Mouse (Mus musculus) hindbrain, embryonic 16.5 days (tissue): ENCODE data around the gene Inppl1. TPM values are rescaled to one million over a fixed set of nuclear protein-coding genes. Genes with fewer than 3 reads are reported as not detected.

Experiments used
- ATAC-seq: fragments of 200-750 bp; cut with Nextera tagmentation; 2 replicates; pipeline ENCODE4 v1.8.0; 2017; ENCODE audit warnings: moderate TSS enrichment, moderate library complexity
- H3K27ac ChIP-seq: fragments of 300-500 bp; sonication (generic); 2 replicates; pipeline ENCODE4 v1.5.1; 2014; ENCODE audit warnings: low read depth, mild to moderate bottlenecking, control low read depth, low read length, moderate library complexity
- H3K27me3 ChIP-seq: fragments of 300-500 bp; sonication (generic); replicated peaks from 2 replicates; pipeline ENCODE4 v1.6.1; 2014; ENCODE audit warnings: low read length; ENCODE audit not compliant: control insufficient read depth, insufficient read depth
- H3K36me3 ChIP-seq: fragments of 300-500 bp; sonication (generic); 2 replicates; pipeline ENCODE4 v1.6.1; 2014; ENCODE audit warnings: mild to moderate bottlenecking, low read length, moderate library complexity, mixed read lengths; ENCODE audit not compliant: control insufficient read depth, insufficient read depth
- H3K4me1 ChIP-seq: fragments of 300-500 bp; sonication (generic); 2 replicates; pipeline ENCODE4 v1.6.1; 2014; ENCODE audit warnings: low read depth, low read length; ENCODE audit not compliant: control insufficient read depth, insufficient read depth
- H3K4me2 ChIP-seq: fragments of 300-500 bp; sonication (generic); 2 replicates; pipeline ENCODE4 v1.6.1; 2014; ENCODE audit warnings: mild to moderate bottlenecking, low read length, control low read depth, moderate library complexity
- H3K4me3 ChIP-seq: fragments of 300-500 bp; sonication (generic); 2 replicates; pipeline ENCODE4 v1.5.1; 2014; ENCODE audit warnings: mild to moderate bottlenecking, low read length, control low read depth, moderate library complexity
- H3K9ac ChIP-seq: fragments of 300-500 bp; sonication (generic); 2 replicates; pipeline ENCODE4 v1.6.1; 2014; ENCODE audit warnings: low read depth, mild to moderate bottlenecking, control low read depth, low read length, moderate library complexity
- H3K9me3 ChIP-seq: fragments of 300-500 bp; sonication (generic); 2 replicates; pipeline ENCODE4 v1.6.1; 2014; ENCODE audit warnings: mild to moderate bottlenecking, low read length, moderate library complexity; ENCODE audit not compliant: control insufficient read depth
- WGBS: fragments of 180-500 bp; shearing (Covaris S2); extraction: QIAGEN DNeasy Blood & Tissue Kit; methylation state at CpG from one replicate; pipeline ENCODE4 v1.1.7; 2014; 5-methylcytosine and 5-hydroxymethylcytosine counted together
- polyA plus RNA-seq: library from polyadenylated mRNA; unstranded; fragments of >200 nt; fragmentation: Nextera tagmentation; extraction: Ambion mirVana; gene quantifications from 2 replicates; pipeline ENCODE4 v1.2.1, GENCODE M21; 2015

Inppl1 gene
- polyA plus RNA-seq, 1 experiment from 2014 or later: 14.3 TPM

DNA sequence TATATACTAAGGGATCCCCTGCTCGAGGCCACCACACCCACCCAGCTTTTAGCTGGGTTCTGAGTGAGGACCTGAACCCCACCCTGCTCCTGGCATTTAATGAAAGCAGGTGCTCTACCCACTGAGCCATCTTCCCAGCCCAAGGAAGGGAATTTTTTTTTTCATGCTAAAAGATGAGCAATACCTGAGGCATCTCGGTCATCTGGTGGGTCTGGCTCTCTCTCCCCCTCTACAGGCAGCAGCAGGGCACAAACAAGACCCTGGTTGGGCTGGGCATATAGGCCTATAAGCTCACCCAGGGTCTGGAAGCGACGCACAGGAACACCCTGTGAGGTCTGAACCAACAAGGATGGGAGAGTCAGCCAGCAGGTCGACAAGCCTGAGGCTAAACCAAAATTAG is 4.7 kb downstream of the Inppl1 start:
- Histone ChIP-seq H3K9ac (no peak overlapping the region), H3K4me3 (no peak overlapping the region), H3K9me3 (no peaks in the 10 kb centered on the region), H3K36me3 (peaks cover 7% of the 10 kb centered on the region; the same call in 1 of the 2 replicates), H3K27ac (no peak overlapping the region), H3K4me2 (no peak overlapping the region), H3K4me1 (peaks cover 21% of the 10 kb centered on the region), H3K27me3 (no peaks in the 10 kb centered on the region)
- 67% methylated on average over 5 of the region's 5 CpGs for WGBS
- no peak for ATAC-seq

DNA sequence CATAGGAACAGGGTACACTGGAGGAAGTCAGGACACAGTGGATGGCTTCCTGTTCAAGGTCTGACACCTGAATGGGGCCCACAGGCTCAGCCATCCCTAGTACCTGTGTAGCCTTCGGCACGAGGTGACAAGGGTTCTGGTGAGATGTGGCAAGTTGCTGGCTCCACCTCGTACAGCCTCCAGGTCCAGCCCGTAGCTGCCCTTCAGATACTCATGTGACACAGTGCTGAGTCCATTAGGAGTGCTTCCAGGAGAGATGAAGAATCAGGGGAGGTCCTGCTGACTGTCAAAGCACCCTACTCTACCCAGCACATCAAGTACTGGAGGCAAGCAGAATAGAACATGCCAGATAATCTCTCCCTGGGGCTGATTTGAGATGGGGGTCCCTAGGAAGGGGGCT is 5.7 kb downstream of the Inppl1 start:
- Histone ChIP-seq H3K4me2 (no peak overlapping the region), H3K4me1 (peaks cover 19% of the 10 kb centered on the region), H3K36me3 (peaks cover 10% of the 10 kb centered on the region; the same call in 1 of the 2 replicates), H3K27ac (no peak overlapping the region), H3K4me3 (no peak overlapping the region), H3K27me3 (no peaks in the 10 kb centered on the region), H3K9ac (no peak overlapping the region), H3K9me3 (no peaks in the 10 kb centered on the region)
- ATAC-seq: no peak
- 94% methylated on average over 4 of the region's 4 CpGs for whole genome bisulfite sequencing

DNA sequence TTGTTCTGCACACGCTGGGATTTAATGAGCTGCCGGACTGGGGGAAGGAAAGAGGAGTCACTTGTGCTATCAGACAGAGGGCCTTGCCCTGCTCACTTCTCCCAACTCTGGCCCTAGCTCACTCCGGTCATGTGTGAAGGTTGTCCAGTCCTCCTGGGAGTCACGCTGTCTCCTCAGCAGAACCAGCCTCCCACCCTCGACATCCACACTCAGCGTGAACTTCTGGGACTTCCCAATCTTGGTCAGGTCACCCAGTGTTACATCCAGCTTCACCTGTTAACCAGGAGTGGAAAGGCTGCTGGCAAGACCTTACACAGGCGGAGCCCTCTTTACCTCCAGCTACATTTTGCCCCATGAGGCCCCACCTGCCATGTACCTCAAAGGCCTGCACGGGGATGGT is 6.6 kb downstream of the Inppl1 start:
- peaks cover 10% of the 10 kb centered on the region; the same call in 1 of the 2 replicates for H3K36me3 ChIP-seq
- H3K9me3 ChIP-seq: no peaks in the 10 kb centered on the region
- ATAC-seq: no peak
- no peak overlapping the region for H3K27ac ChIP-seq
- H3K4me2 ChIP-seq: no peak overlapping the region
- H3K4me3 ChIP-seq: no peak overlapping the region
- H3K27me3 ChIP-seq: no peaks in the 10 kb centered on the region
- WGBS: 91% methylated on average over 8 of the region's 8 CpGs
- H3K4me1 ChIP-seq: peaks cover 10% of the 10 kb centered on the region
- no peak overlapping the region for H3K9ac ChIP-seq

DNA sequence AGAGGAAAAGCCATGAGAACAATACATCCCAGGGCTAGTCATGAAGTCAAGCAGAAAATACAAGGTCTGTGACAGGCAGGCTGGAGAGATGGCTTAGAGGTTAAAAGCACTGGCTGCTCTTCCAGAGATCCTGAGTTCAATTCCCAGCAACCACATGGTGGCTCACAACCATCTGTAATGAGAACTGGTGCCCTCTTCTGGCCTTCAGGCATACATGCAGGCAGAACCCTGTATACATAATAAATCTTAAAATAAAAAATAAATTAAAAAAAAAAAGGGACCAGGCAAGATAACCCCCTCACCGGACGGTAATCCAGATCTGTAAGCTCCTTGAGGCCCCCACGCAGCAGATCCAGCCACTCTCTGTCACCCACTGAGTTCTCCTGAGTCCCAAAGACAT is 7.7 kb downstream of the Inppl1 start:
- H3K36me3 ChIP-seq: peaks cover 10% of the 10 kb centered on the region; the same call in 1 of the 2 replicates
- no peaks in the 10 kb centered on the region for H3K27me3 ChIP-seq
- H3K4me1 ChIP-seq: peaks cover 6% of the 10 kb centered on the region
- 90% methylated on average over 3 of the region's 3 CpGs for WGBS
- no peak for ATAC-seq
- H3K4me3 ChIP-seq: no peak overlapping the region
- no peak overlapping the region for H3K4me2 ChIP-seq
- no peak overlapping the region for H3K9ac ChIP-seq
- no peak overlapping the region for H3K27ac ChIP-seq
- H3K9me3 ChIP-seq: no peaks in the 10 kb centered on the region

DNA sequence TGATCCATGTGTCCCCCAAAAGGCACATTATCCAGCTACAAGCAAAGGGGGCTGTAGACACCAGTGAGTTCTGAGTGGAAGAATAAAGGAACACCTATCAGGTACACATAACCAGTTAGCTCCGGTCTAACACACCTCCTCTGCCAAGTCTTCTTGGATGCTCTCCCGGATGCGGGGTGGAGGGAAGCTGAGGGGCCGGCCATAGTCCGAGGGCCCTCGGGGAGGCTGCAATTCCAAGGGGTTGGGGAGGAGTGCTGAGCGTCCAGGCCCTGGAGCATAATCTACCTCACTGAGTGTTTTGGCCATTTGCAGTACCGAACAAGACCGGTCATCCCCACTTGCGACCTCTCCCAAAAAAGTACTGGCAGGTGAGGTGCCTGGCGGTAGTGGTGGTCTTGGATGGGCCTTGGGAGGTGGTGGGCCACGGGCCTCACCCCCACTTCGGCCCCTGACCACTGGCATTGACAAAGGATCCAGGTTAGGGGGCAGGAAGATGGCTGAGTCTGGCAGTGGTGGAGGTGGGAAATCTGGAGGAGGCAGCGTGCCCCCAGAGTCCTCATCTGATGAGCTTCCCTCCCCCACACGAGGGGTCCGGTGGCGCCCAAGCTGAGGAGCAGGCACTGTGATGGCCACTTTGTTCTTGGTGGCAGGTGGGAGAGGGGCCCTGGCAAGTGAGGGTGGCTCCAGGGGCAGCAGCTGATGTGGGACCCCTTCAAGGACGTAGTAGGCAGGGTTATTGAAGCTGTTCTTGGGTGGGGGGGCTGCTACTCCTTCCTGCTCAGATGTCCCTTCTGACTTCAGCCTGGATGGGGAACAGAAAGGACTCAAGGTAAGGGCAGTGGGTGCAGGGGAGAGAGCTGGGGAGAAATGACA is 14.0 kb downstream of the Inppl1 start:
- no peak for ATAC-seq
- Histone ChIP-seq H3K27me3 (peaks cover 46% of the 10 kb centered on the region), H3K27ac (no peak overlapping the region), H3K9ac (no peak overlapping the region), H3K36me3 (peaks cover 3% of the 10 kb centered on the region; the same call in 1 of the 2 replicates), H3K4me2 (no peak overlapping the region), H3K4me1 (peaks cover 16% of the 10 kb centered on the region), H3K9me3 (no peaks in the 10 kb centered on the region), H3K4me3 (no peak overlapping the region)
- 85% methylated on average over 17 of the region's 18 CpGs for WGBS

DNA sequence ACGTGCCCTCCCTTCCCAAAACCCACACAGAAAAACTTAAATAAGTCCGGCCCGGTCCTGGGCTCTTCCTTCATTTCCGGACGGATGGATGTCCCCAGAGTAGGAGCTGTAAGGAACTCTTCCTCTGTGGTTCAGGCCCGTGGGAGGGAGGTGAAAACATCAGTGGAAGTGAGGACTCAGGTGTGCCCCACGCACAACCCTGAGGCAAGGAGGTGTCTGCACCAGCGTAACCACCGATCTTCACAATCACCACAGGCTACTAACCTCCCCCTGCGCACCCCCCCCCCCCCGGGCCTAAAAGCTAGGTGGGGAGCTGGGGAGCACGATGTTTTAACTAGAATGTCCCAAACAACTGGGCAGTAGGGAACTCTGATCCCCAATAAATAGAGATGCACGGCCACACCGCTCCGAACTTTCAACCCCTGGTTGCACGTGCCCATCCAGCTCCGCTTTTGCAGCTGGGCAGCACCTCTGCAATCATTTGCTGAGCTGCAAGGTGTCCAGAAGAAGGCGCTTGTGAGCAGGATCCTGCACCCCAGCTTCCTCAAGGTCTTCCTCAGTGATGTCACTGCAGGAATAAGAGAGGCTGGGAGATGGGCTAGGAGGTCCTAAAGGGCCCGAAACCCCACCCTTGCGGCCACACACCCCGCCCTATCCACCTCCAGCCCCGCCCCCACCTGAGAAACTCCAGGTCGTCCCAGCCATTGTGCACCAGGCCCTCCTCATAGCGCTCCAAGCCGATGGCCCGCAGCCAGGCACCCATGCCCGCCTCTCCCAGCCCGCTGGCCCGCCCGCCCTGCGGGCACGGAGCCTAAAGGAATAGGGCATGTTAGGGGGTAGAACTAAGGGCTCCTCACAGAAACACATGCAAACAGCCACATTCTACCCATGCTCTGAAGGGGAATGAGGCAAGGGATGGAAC is 14.9 kb downstream of the Inppl1 start:
- Histone ChIP-seq H3K9ac (no peak overlapping the region), H3K4me2 (no peak overlapping the region), H3K27ac (no peak overlapping the region), H3K4me3 (no peak overlapping the region), H3K36me3 (peaks cover 3% of the 10 kb centered on the region; the same call in 1 of the 2 replicates), H3K4me1 (peaks cover 17% of the 10 kb centered on the region), H3K9me3 (no peaks in the 10 kb centered on the region), H3K27me3 (peaks cover 54% of the 10 kb centered on the region)
- 34% methylated on average over 32 of the region's 32 CpGs for WGBS
- peak; percentile 24; the same call in 1 of the 2 replicates for ATAC-seq

DNA sequence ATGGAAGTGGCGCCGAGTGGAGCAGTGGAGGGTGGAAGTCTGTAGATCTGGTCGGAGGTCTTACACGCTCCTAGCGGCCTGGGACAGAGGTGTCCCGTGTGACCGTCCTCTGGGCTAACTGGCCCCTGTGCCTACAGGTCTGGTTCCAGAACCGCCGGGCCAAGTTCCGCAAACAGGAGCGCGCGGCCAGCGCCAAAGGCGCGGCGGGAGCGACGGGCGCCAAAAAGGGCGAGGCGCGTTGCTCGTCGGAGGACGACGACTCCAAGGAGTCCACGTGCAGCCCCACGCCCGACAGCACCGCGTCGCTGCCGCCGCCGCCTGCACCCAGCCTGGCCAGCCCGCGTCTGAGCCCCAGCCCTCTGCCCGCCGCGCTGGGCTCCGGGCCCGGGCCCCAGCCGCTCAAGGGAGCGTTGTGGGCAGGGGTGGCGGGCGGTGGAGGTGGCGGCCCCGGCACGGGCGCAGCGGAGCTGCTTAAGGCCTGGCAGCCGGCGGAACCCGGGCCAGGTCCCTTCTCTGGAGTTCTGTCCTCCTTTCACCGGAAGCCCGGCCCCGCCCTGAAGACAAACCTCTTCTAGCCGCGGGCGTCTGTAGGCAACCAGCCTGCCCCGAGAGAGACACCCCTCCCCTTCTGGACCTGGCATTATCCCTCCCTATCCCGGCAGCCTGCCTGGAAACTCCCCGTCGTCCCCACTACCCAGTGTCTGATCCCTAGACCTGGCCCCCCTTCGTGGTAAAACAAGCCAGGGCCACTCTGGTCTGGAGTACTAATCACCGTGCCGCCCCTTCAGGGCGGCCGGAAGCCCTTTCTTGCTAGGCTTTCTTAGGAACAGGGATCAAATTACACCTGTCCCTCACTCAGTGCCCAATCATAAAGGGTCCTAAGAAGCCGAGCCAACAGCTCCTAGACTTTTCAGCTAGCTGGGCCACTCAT is 16.2 kb downstream of the Inppl1 start:
- ATAC-seq: peak; percentile 74

DNA sequence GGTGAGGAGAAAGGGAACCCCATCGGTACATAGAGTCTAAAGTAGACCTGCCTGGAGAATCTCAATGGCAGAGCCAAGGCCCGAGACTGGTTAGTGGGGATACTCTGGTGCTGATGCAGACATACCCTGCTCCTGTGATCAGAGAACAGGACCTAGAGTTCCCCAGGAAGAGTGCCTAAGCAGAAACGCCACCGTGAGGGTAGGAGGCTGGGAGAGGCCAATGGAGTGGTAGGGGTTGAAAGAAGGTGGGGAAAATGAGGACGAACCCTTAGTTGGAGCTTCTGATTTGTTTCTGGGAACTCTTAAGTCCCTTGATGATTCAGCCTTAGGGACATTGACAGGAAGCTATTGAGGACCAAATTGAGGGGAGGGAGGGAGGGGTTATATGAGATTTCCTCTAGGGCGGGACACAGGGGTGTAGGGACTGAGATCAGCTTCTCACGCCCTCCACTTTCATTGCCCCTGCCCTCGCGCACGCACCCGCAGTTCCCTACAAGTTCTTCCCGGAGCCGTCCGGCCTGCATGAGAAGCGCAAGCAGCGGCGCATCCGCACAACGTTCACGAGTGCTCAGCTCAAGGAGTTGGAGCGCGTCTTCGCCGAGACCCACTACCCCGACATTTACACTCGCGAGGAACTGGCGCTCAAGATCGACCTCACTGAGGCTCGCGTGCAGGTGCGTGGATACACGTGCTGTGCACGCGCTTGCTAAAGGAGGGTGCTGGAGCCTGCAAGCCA is 17.6 kb downstream of the Inppl1 start:
- Histone ChIP-seq H3K27me3 (peaks cover 70% of the 10 kb centered on the region), H3K4me1 (peaks cover 20% of the 10 kb centered on the region), H3K4me3 (peak overlapping the region; percentile 40), H3K9me3 (no peaks in the 10 kb centered on the region), H3K9ac (peak overlapping the region; percentile 11; the same call in 1 of the 2 replicates), H3K27ac (no peak overlapping the region), H3K36me3 (no peaks in the 10 kb centered on the region), H3K4me2 (peak overlapping the region; percentile 83)
- ATAC-seq: no peak
- WGBS: 3% methylated on average over 35 of the region's 35 CpGs

More for the DNA sequence above, 16.2 kb downstream of the Inppl1 start:
- H3K4me2 ChIP-seq: peak overlapping the region; percentile 83
- peak overlapping the region; percentile 40 for H3K4me3 ChIP-seq
- peaks cover 67% of the 10 kb centered on the region for H3K27me3 ChIP-seq
- H3K9me3 ChIP-seq: no peaks in the 10 kb centered on the region
- peak overlapping the region; percentile 60 for H3K9ac ChIP-seq
- no peaks in the 10 kb centered on the region for H3K36me3 ChIP-seq
- peaks cover 20% of the 10 kb centered on the region for H3K4me1 ChIP-seq
- H3K27ac ChIP-seq: no peak overlapping the region
- under 1% methylated on average over 68 of the region's 71 CpGs for WGBS
